Mouse (Mus musculus): ENCODE results near the gene Dlg5. TPM values are rescaled to one million over a fixed set of nuclear protein-coding genes. Genes with fewer than 3 reads are reported as not detected.

The Dlg5 gene
- 0.19 TPM in 1 of 2 replicates, not detected in the other for total RNA-seq (2017)

- no peak for ATAC-seq (replicated peaks; ENCODE audit: low read depth, poor library complexity, severe bottlenecking)
Measured at GRCm38 (mm10) chr14:24245177-24246081, at the start of gene Dlg5. Gene Dlg5 (minus strand): TSS chr14:24245920.

- ATAC-seq (replicated peaks; ENCODE audit: low read depth, poor library complexity, severe bottlenecking): no peak
Measured at GRCm38 (mm10) chr14:24293631-24294030, 47.9 kb upstream of the Dlg5 start.

- no peak for ATAC-seq (replicated peaks; ENCODE audit: low read depth, poor library complexity, severe bottlenecking)
Measured at GRCm38 (mm10) chr14:24292914-24293313, 47.2 kb upstream of the Dlg5 start, which contains the start of gene E330034G19Rik. Gene E330034G19Rik (plus strand): TSS chr14:24293214.

GRCm38 (mm10) chr14:24290726-24291125, 45.0 kb upstream of the Dlg5 start:
- no peak for ATAC-seq (replicated peaks; ENCODE audit: low read depth, poor library complexity, severe bottlenecking)

- ATAC-seq (replicated peaks; ENCODE audit: low read depth, poor library complexity, severe bottlenecking): no peak
Measured at GRCm38 (mm10) chr14:24286136-24286535, 40.4 kb upstream of the Dlg5 start.

GRCm38 (mm10) chr14:24282276-24282675, 36.6 kb upstream of the Dlg5 start:
- no peak for ATAC-seq (replicated peaks; ENCODE audit: low read depth, poor library complexity, severe bottlenecking)

GRCm38 (mm10) chr14:24281278-24281677, 35.6 kb upstream of the Dlg5 start:
- no peak for ATAC-seq (replicated peaks; ENCODE audit: low read depth, poor library complexity, severe bottlenecking)

- no peak for ATAC-seq (replicated peaks; ENCODE audit: low read depth, poor library complexity, severe bottlenecking)
Measured at GRCm38 (mm10) chr14:24275534-24275933, 29.8 kb upstream of the Dlg5 start.

- ATAC-seq (replicated peaks; ENCODE audit: low read depth, poor library complexity, severe bottlenecking): peak; percentile 29; the same call in 1 of the 2 replicates
Measured at GRCm38 (mm10) chr14:24273575-24273974, 27.9 kb upstream of the Dlg5 start.

GRCm38 (mm10) chr14:24269571-24269970, 23.9 kb upstream of the Dlg5 start:
- ATAC-seq (replicated peaks; ENCODE audit: low read depth, poor library complexity, severe bottlenecking): no peak

- no peak for ATAC-seq (replicated peaks; ENCODE audit: low read depth, poor library complexity, severe bottlenecking)
Measured at GRCm38 (mm10) chr14:24262915-24263314, 17.2 kb upstream of the Dlg5 start.

GRCm38 (mm10) chr14:24262382-24262781, 16.7 kb upstream of the Dlg5 start:
- ATAC-seq (replicated peaks; ENCODE audit: low read depth, poor library complexity, severe bottlenecking): no peak

- no peak for ATAC-seq (replicated peaks; ENCODE audit: low read depth, poor library complexity, severe bottlenecking)
Measured at GRCm38 (mm10) chr14:24260391-24260790, 14.7 kb upstream of the Dlg5 start.

GRCm38 (mm10) chr14:24255956-24256355, 10.2 kb upstream of the Dlg5 start:
- no peak for ATAC-seq (replicated peaks; ENCODE audit: low read depth, poor library complexity, severe bottlenecking)

- ATAC-seq (replicated peaks; ENCODE audit: low read depth, poor library complexity, severe bottlenecking): no peak
Measured at GRCm38 (mm10) chr14:24253611-24254202, 8.0 kb upstream of the Dlg5 start.

GRCm38 (mm10) chr14:24251326-24251725, 5.6 kb upstream of the Dlg5 start:
- no peak for ATAC-seq (replicated peaks; ENCODE audit: low read depth, poor library complexity, severe bottlenecking)

- ATAC-seq (replicated peaks; ENCODE audit: low read depth, poor library complexity, severe bottlenecking): no peak
Measured at GRCm38 (mm10) chr14:24249926-24250325, 4.2 kb upstream of the Dlg5 start.

GRCm38 (mm10) chr14:24244330-24245176, 1.2 kb downstream of the Dlg5 start:
- ATAC-seq (replicated peaks; ENCODE audit: low read depth, poor library complexity, severe bottlenecking): 0 out of 2 replicates have a peak, but pooled peaks have one; percentile 5

GRCm38 (mm10) chr14:24242016-24242415, 3.7 kb downstream of the Dlg5 start:
- ATAC-seq (replicated peaks; ENCODE audit: low read depth, poor library complexity, severe bottlenecking): no peak

- ATAC-seq (replicated peaks; ENCODE audit: low read depth, poor library complexity, severe bottlenecking): no peak
Measured at GRCm38 (mm10) chr14:24240831-24241230, 4.9 kb downstream of the Dlg5 start.
